Mouse (Mus musculus) midbrain, embryonic 12.5 days (tissue): ENCODE measurements around the gene Galnt6. TPM values are rescaled to one million over a fixed set of nuclear protein-coding genes. Genes with fewer than 3 reads are reported as not detected.

Experiments
- ATAC-seq: fragments of 200-750 bp; cut with Nextera tagmentation; 2 replicates; pipeline ENCODE4 v1.8.0; 2017; ENCODE audit warnings: low read depth, moderate TSS enrichment, moderate library complexity; ENCODE audit not compliant: low FRiP score
- H3K27ac ChIP-seq: fragments of 300-500 bp; sonication (generic); replicated peaks from 2 replicates; pipeline ENCODE4 v1.5.1; 2016; ENCODE audit warnings: mild to moderate bottlenecking
- H3K27me3 ChIP-seq: fragments of 300-500 bp; sonication (generic); 2 replicates; pipeline ENCODE4 v1.6.1; 2016; ENCODE audit warnings: mild to moderate bottlenecking
- H3K36me3 ChIP-seq: fragments of 300-500 bp; sonication (generic); 2 replicates; pipeline ENCODE4 v1.6.1; 2016
- H3K4me1 ChIP-seq: fragments of 300-500 bp; sonication (generic); 2 replicates; pipeline ENCODE4 v1.6.1; 2016
- H3K4me2 ChIP-seq: fragments of 300-500 bp; sonication (generic); replicated peaks from 2 replicates; pipeline ENCODE4 v1.6.1; 2016; ENCODE audit warnings: mild to moderate bottlenecking, moderate library complexity
- H3K4me3 ChIP-seq: fragments of 300-500 bp; sonication (generic); 2 replicates; pipeline ENCODE4 v1.5.1; 2016; ENCODE audit warnings: mild to moderate bottlenecking
- H3K9ac ChIP-seq: fragments of 300-500 bp; sonication (generic); replicated peaks from 2 replicates; pipeline ENCODE4 v1.6.1; 2016; ENCODE audit warnings: mild to moderate bottlenecking, moderate library complexity
- H3K9me3 ChIP-seq: fragments of 300-500 bp; sonication (generic); 2 replicates; pipeline ENCODE4 v1.6.1; 2016; ENCODE audit warnings: mild to moderate bottlenecking
- WGBS: fragments of 180-500 bp; shearing (Covaris S2); methylation state at CpG from one replicate; pipeline ENCODE4 v1.1.7; 2016; 5-methylcytosine and 5-hydroxymethylcytosine counted together
- polyA plus RNA-seq: library from polyadenylated mRNA; unstranded; fragments of >200 nt; fragmentation: Nextera tagmentation; extraction: Ambion mirVana; gene quantifications from 2 replicates; pipeline ENCODE4 v1.2.1, GENCODE M21; 2016

Gene Galnt6
- polyA plus RNA-seq, 1 experiment from 2014 or later: 0.18 TPM

- Histone ChIP-seq H3K36me3 (no peaks in the 10 kb centered on the region), H3K4me2 (no peak overlapping the region), H3K9me3 (no peaks in the 10 kb centered on the region), H3K27ac (no peak overlapping the region), H3K9ac (no peak overlapping the region), H3K4me3 (no peak overlapping the region), H3K4me1 (peaks cover 19% of the 10 kb centered on the region), H3K27me3 (peaks cover 4% of the 10 kb centered on the region; the same call in 1 of the 2 replicates)
- ATAC-seq: no peak
- WGBS: 86% methylated on average over 2 of the region's 2 CpGs
Observed at GRCm38 (mm10) chr15:100752439-100752838, 23.3 kb upstream of the Galnt6 start.

GRCm38 (mm10) chr15:100749751-100750538 is 20.8 kb upstream of the Galnt6 start:
- peaks cover 4% of the 10 kb centered on the region; the same call in 1 of the 2 replicates for H3K27me3 ChIP-seq
- no peaks in the 10 kb centered on the region for H3K36me3 ChIP-seq
- no peak overlapping the region for H3K9ac ChIP-seq
- WGBS: 79% methylated on average over 10 of the region's 10 CpGs
- H3K4me3 ChIP-seq: no peak overlapping the region
- no peaks in the 10 kb centered on the region for H3K9me3 ChIP-seq
- H3K27ac ChIP-seq: no peak overlapping the region
- peaks cover 20% of the 10 kb centered on the region for H3K4me1 ChIP-seq
- ATAC-seq: no peak
- H3K4me2 ChIP-seq: no peak overlapping the region

GRCm38 (mm10) chr15:100748584-100748983 is 19.4 kb upstream of the Galnt6 start:
- H3K4me2 ChIP-seq: no peak overlapping the region
- no peak for ATAC-seq
- no peaks in the 10 kb centered on the region for H3K36me3 ChIP-seq
- no peaks in the 10 kb centered on the region for H3K27me3 ChIP-seq
- H3K27ac ChIP-seq: no peak overlapping the region
- peaks cover 14% of the 10 kb centered on the region for H3K4me1 ChIP-seq
- no peak overlapping the region for H3K9ac ChIP-seq
- 93% methylated on average over 3 of the region's 3 CpGs for WGBS
- H3K9me3 ChIP-seq: no peaks in the 10 kb centered on the region
- H3K4me3 ChIP-seq: no peak overlapping the region

- Histone ChIP-seq H3K4me1 (peaks cover 14% of the 10 kb centered on the region), H3K4me3 (peak overlapping the region; percentile 35), H3K9ac (0 out of 2 replicates have a peak overlapping the region, but pooled peaks have one; percentile 17), H3K27ac (no peak overlapping the region), H3K36me3 (no peaks in the 10 kb centered on the region), H3K27me3 (no peaks in the 10 kb centered on the region), H3K4me2 (peak overlapping the region; percentile 57), H3K9me3 (no peaks in the 10 kb centered on the region)
- 0 out of 2 replicates have a peak, but pooled peaks have one; percentile 30 for ATAC-seq
- 3% methylated on average over 27 of the region's 27 CpGs for WGBS
Observed at GRCm38 (mm10) chr15:100747121-100747963, 18.2 kb upstream of the Galnt6 start.

GRCm38 (mm10) chr15:100746478-100747120 is 17.4 kb upstream of the Galnt6 start:
- no peaks in the 10 kb centered on the region for H3K36me3 ChIP-seq
- H3K9me3 ChIP-seq: no peaks in the 10 kb centered on the region
- no peak overlapping the region for H3K9ac ChIP-seq
- H3K4me3 ChIP-seq: peak overlapping the region; percentile 35
- 0 out of 2 replicates have a peak, but pooled peaks have one; percentile 52 for ATAC-seq
- 44% methylated on average over 6 of the region's 6 CpGs for WGBS
- peaks cover 14% of the 10 kb centered on the region for H3K4me1 ChIP-seq
- H3K4me2 ChIP-seq: peak overlapping the region; percentile 57
- H3K27ac ChIP-seq: no peak overlapping the region
- H3K27me3 ChIP-seq: no peaks in the 10 kb centered on the region

GRCm38 (mm10) chr15:100743238-100743637 is 14.1 kb upstream of the Galnt6 start:
- 92% methylated on average over 6 of the region's 6 CpGs for WGBS
- Histone ChIP-seq H3K9me3 (no peaks in the 10 kb centered on the region), H3K4me1 (peaks cover 14% of the 10 kb centered on the region), H3K27me3 (no peaks in the 10 kb centered on the region), H3K9ac (no peak overlapping the region), H3K36me3 (no peaks in the 10 kb centered on the region), H3K27ac (no peak overlapping the region), H3K4me2 (no peak overlapping the region), H3K4me3 (no peak overlapping the region)
- no peak for ATAC-seq

- no peaks in the 10 kb centered on the region for H3K36me3 ChIP-seq
- H3K4me3 ChIP-seq: no peak overlapping the region
- no peaks in the 10 kb centered on the region for H3K4me1 ChIP-seq
- no peak overlapping the region for H3K27ac ChIP-seq
- 0 out of 2 replicates have a peak, but pooled peaks cover 2% of the 10 kb centered on the region for H3K27me3 ChIP-seq
- ATAC-seq: no peak
- 85% methylated on average over 6 of the region's 6 CpGs for WGBS
- H3K9ac ChIP-seq: no peak overlapping the region
- H3K9me3 ChIP-seq: no peaks in the 10 kb centered on the region
- no peak overlapping the region for H3K4me2 ChIP-seq
Observed at GRCm38 (mm10) chr15:100739442-100739841, 10.3 kb upstream of the Galnt6 start.

- Histone ChIP-seq H3K27ac (no peak overlapping the region), H3K4me1 (no peaks in the 10 kb centered on the region), H3K27me3 (0 out of 2 replicates have a peak, but pooled peaks cover 2% of the 10 kb centered on the region), H3K36me3 (no peaks in the 10 kb centered on the region), H3K4me2 (no peak overlapping the region), H3K4me3 (no peak overlapping the region), H3K9ac (no peak overlapping the region), H3K9me3 (no peaks in the 10 kb centered on the region)
- no peak for ATAC-seq
- 89% methylated on average over 7 of the region's 7 CpGs for WGBS
Observed at GRCm38 (mm10) chr15:100738351-100738781, 9.2 kb upstream of the Galnt6 start.

GRCm38 (mm10) chr15:100737667-100738066 is 8.5 kb upstream of the Galnt6 start:
- 90% methylated on average over 3 of the region's 3 CpGs for WGBS
- H3K9me3 ChIP-seq: no peaks in the 10 kb centered on the region
- H3K4me1 ChIP-seq: 0 out of 2 replicates have a peak, but pooled peaks cover 3% of the 10 kb centered on the region
- H3K9ac ChIP-seq: no peak overlapping the region
- no peak for ATAC-seq
- no peak overlapping the region for H3K4me3 ChIP-seq
- H3K4me2 ChIP-seq: no peak overlapping the region
- H3K27ac ChIP-seq: no peak overlapping the region
- peaks cover 9% of the 10 kb centered on the region; the same call in 1 of the 2 replicates for H3K27me3 ChIP-seq
- H3K36me3 ChIP-seq: no peaks in the 10 kb centered on the region

- H3K27ac ChIP-seq: no peak overlapping the region
- H3K27me3 ChIP-seq: peaks cover 23% of the 10 kb centered on the region
- H3K4me3 ChIP-seq: no peak overlapping the region
- no peaks in the 10 kb centered on the region for H3K36me3 ChIP-seq
- H3K4me1 ChIP-seq: 0 out of 2 replicates have a peak, but pooled peaks cover 5% of the 10 kb centered on the region
- H3K4me2 ChIP-seq: no peak overlapping the region
- ATAC-seq: no peak
- WGBS: 92% methylated on average over 9 of the region's 9 CpGs
- no peaks in the 10 kb centered on the region for H3K9me3 ChIP-seq
- no peak overlapping the region for H3K9ac ChIP-seq
Observed at GRCm38 (mm10) chr15:100735953-100736300, 6.8 kb upstream of the Galnt6 start.

- Histone ChIP-seq H3K9me3 (no peaks in the 10 kb centered on the region), H3K27me3 (peaks cover 29% of the 10 kb centered on the region), H3K9ac (no peak overlapping the region), H3K4me1 (0 out of 2 replicates have a peak, but pooled peaks cover 5% of the 10 kb centered on the region), H3K27ac (no peak overlapping the region), H3K4me3 (no peak overlapping the region), H3K4me2 (no peak overlapping the region), H3K36me3 (no peaks in the 10 kb centered on the region)
- 89% methylated on average over 14 of the region's 15 CpGs for WGBS
- ATAC-seq: no peak
Observed at GRCm38 (mm10) chr15:100735095-100735952, 6.1 kb upstream of the Galnt6 start.
